Mouse (Mus musculus) cortical plate, adult 2 months (tissue): ENCODE data around the gene Ephb2. TPM values are rescaled to one million over a fixed set of nuclear protein-coding genes. Genes with fewer than 3 reads are reported as not detected.

Source experiments
- H3K27ac ChIP-seq: fragments of 200-500 bp; 2 replicates; pipeline ENCODE4 v1.5.1; 2012; ENCODE audit warnings: low read length, control low read depth, inconsistent platforms; ENCODE audit not compliant: insufficient read depth
- H3K4me1 ChIP-seq: fragments of 200-500 bp; 2 replicates; pipeline ENCODE4 v1.6.1; 2011; ENCODE audit warnings: low read length; ENCODE audit not compliant: control insufficient read depth, insufficient read depth
- H3K4me3 ChIP-seq: fragments of 200-500 bp; 2 replicates; pipeline ENCODE4 v1.5.1; 2011; ENCODE audit warnings: mild to moderate bottlenecking, low read length, control low read depth; ENCODE audit not compliant: insufficient read depth
- CTCF ChIP-seq: fragments of 200-500 bp; IDR thresholded peaks from 2 replicates; pipeline ENCODE4 v1.5.1; 2011; ENCODE audit warnings: mild to moderate bottlenecking, control low read depth, low read length; ENCODE audit not compliant: insufficient read depth; ENCODE audit errors: extremely low read depth
- POLR2A ChIP-seq: fragments of 200-500 bp; IDR thresholded peaks from 2 replicates; pipeline ENCODE4 v1.6.1; 2011; ENCODE audit warnings: mild to moderate bottlenecking, low read length, control low read depth; ENCODE audit not compliant: insufficient read depth; ENCODE audit errors: extremely low read depth
- polyA plus RNA-seq: library from polyadenylated mRNA; depleted of rRNA; stranded (reverse); fragments of >200 nt; gene quantifications from 2 replicates; pipeline ENCODE4 v1.2.3, GENCODE M21; 2012

Gene Ephb2
- polyA plus RNA-seq, 1 experiment: 17.1 TPM

- H3K27ac ChIP-seq: no peak overlapping the region
- no peak overlapping the region for H3K4me3 ChIP-seq
- no peaks in the 10 kb centered on the region for H3K4me1 ChIP-seq
- no peak for TF ChIP-seq POLR2A
- no peak for TF ChIP-seq CTCF
These were observed 133.3 kb downstream of the Ephb2 start for GRCm38 (mm10) chr4:136702456-136702855.

GRCm38 (mm10) chr4:136701236-136701635, 134.6 kb downstream of the Ephb2 start:
- Histone ChIP-seq H3K4me1 (no peaks in the 10 kb centered on the region), H3K27ac (no peak overlapping the region), H3K4me3 (no peak overlapping the region)
- TF ChIP-seq POLR2A: no peak
- no peak for TF ChIP-seq CTCF

GRCm38 (mm10) chr4:136699084-136699450, 136.7 kb downstream of the Ephb2 start:
- H3K4me1 ChIP-seq: no peaks in the 10 kb centered on the region
- H3K4me3 ChIP-seq: no peak overlapping the region
- no peak overlapping the region for H3K27ac ChIP-seq
- no peak for TF ChIP-seq CTCF
- no peak for TF ChIP-seq POLR2A

- TF ChIP-seq POLR2A (no peak), CTCF (no peak)
- no peaks in the 10 kb centered on the region for H3K4me1 ChIP-seq
- no peak overlapping the region for H3K27ac ChIP-seq
- H3K4me3 ChIP-seq: no peak overlapping the region
These were observed 137.2 kb downstream of the Ephb2 start for GRCm38 (mm10) chr4:136698404-136699083.

- Histone ChIP-seq H3K27ac (no peak overlapping the region), H3K4me3 (no peak overlapping the region), H3K4me1 (no peaks in the 10 kb centered on the region)
- TF ChIP-seq POLR2A (no peak), CTCF (no peak)
These were observed 138.5 kb downstream of the Ephb2 start for GRCm38 (mm10) chr4:136697325-136697724.

GRCm38 (mm10) chr4:136696381-136696925, 139.3 kb downstream of the Ephb2 start:
- Histone ChIP-seq H3K27ac (no peak overlapping the region), H3K4me3 (no peak overlapping the region), H3K4me1 (no peaks in the 10 kb centered on the region)
- TF ChIP-seq CTCF (peak; percentile 93), POLR2A (no peak)

GRCm38 (mm10) chr4:136695696-136696095, 140.1 kb downstream of the Ephb2 start:
- Histone ChIP-seq H3K4me3 (no peak overlapping the region), H3K4me1 (no peaks in the 10 kb centered on the region), H3K27ac (no peak overlapping the region)
- no peak for TF ChIP-seq CTCF

GRCm38 (mm10) chr4:136690034-136690433, 145.8 kb downstream of the Ephb2 start:
- H3K27ac ChIP-seq: no peak overlapping the region
- no peak for TF ChIP-seq POLR2A
- no peak for TF ChIP-seq CTCF

GRCm38 (mm10) chr4:136688113-136688512, 147.7 kb downstream of the Ephb2 start:
- no peak overlapping the region for H3K27ac ChIP-seq
- no peaks in the 10 kb centered on the region for H3K4me1 ChIP-seq
- H3K4me3 ChIP-seq: no peak overlapping the region
- TF ChIP-seq CTCF (no peak), POLR2A (no peak)

More at GRCm38 (mm10) chr4:136690034-136690433, 145.8 kb downstream of the Ephb2 start:
- no peak overlapping the region for H3K4me3 ChIP-seq
- H3K4me1 ChIP-seq: no peaks in the 10 kb centered on the region

- H3K27ac ChIP-seq: no peak overlapping the region
- no peaks in the 10 kb centered on the region for H3K4me1 ChIP-seq
- no peak overlapping the region for H3K4me3 ChIP-seq
- TF ChIP-seq POLR2A: no peak
- no peak for TF ChIP-seq CTCF
These were observed 150.3 kb downstream of the Ephb2 start for GRCm38 (mm10) chr4:136685431-136685869.
